Mouse (Mus musculus): ENCODE data around the gene Itga3. TPM values are rescaled to one million over a fixed set of nuclear protein-coding genes. Genes with fewer than 3 reads are reported as not detected.

The Itga3 gene
- polyA plus RNA-seq, 1 experiment from 2014 or later: 10.2 TPM

GRCm38 (mm10) chr11:95095596-95095995 lies 19.0 kb upstream of the Itga3 start:
- H3K4me2 ChIP-seq: no peak overlapping the region
- H3K36me3 ChIP-seq: no peaks in the 10 kb centered on the region
- H3K27me3 ChIP-seq (replicated peaks): no peaks in the 10 kb centered on the region; the same call in 1 of the 2 replicates
- WGBS: 80% methylated on average over 10 of the region's 10 CpGs
- no peak overlapping the region for H3K9ac ChIP-seq
- H3K4me3 ChIP-seq: no peak overlapping the region
- no peak for ATAC-seq (ENCODE audit: extremely low read depth, insufficient number of reproducible peaks, low FRiP score, low TSS enrichment)
- no peaks in the 10 kb centered on the region for H3K9me3 ChIP-seq
- H3K27ac ChIP-seq (replicated peaks): no peak overlapping the region
- H3K4me1 ChIP-seq: peaks cover 30% of the 10 kb centered on the region

- H3K9ac ChIP-seq: no peak overlapping the region
- 34% methylated on average over 5 of the region's 5 CpGs for WGBS
- H3K36me3 ChIP-seq: no peaks in the 10 kb centered on the region
- H3K4me1 ChIP-seq: peaks cover 42% of the 10 kb centered on the region
- H3K27me3 ChIP-seq (replicated peaks): no peaks in the 10 kb centered on the region
- no peak overlapping the region for H3K27ac ChIP-seq (replicated peaks)
- H3K4me3 ChIP-seq: no peak overlapping the region
- no peak for ATAC-seq (ENCODE audit: extremely low read depth, insufficient number of reproducible peaks, low FRiP score, low TSS enrichment)
- no peaks in the 10 kb centered on the region for H3K9me3 ChIP-seq
- H3K4me2 ChIP-seq: no peak overlapping the region
These were observed 16.5 kb upstream of the Itga3 start for GRCm38 (mm10) chr11:95093077-95093476.

GRCm38 (mm10) chr11:95088857-95089779 lies 12.5 kb upstream of the Itga3 start:
- Histone ChIP-seq H3K27ac (replicated peaks) (no peak overlapping the region; the same call in 1 of the 2 replicates), H3K9me3 (no peaks in the 10 kb centered on the region), H3K36me3 (no peaks in the 10 kb centered on the region), H3K27me3 (replicated peaks) (no peaks in the 10 kb centered on the region), H3K4me1 (peaks cover 51% of the 10 kb centered on the region), H3K4me3 (no peak overlapping the region), H3K9ac (0 out of 2 replicates have a peak overlapping the region, but pooled peaks have one; percentile 33), H3K4me2 (no peak overlapping the region)
- ATAC-seq (ENCODE audit: extremely low read depth, insufficient number of reproducible peaks, low FRiP score, low TSS enrichment): no peak
- 57% methylated on average over 16 of the region's 16 CpGs for WGBS

GRCm38 (mm10) chr11:95088286-95088685 lies 11.7 kb upstream of the Itga3 start:
- Histone ChIP-seq H3K36me3 (no peaks in the 10 kb centered on the region), H3K4me1 (peaks cover 50% of the 10 kb centered on the region), H3K27me3 (replicated peaks) (no peaks in the 10 kb centered on the region; the same call in 1 of the 2 replicates), H3K9ac (no peak overlapping the region), H3K27ac (replicated peaks) (no peak overlapping the region; the same call in 1 of the 2 replicates), H3K4me2 (no peak overlapping the region), H3K9me3 (no peaks in the 10 kb centered on the region), H3K4me3 (no peak overlapping the region)
- WGBS: 50% methylated on average over 7 of the region's 7 CpGs
- ATAC-seq (ENCODE audit: extremely low read depth, insufficient number of reproducible peaks, low FRiP score, low TSS enrichment): no peak

GRCm38 (mm10) chr11:95087301-95088228 lies 11.0 kb upstream of the Itga3 start:
- H3K36me3 ChIP-seq: no peaks in the 10 kb centered on the region
- H3K9ac ChIP-seq: peak overlapping the region; percentile 44; the same call in 1 of the 2 replicates
- 39% methylated on average over 17 of the region's 17 CpGs for WGBS
- H3K4me3 ChIP-seq: no peak overlapping the region
- peaks cover 43% of the 10 kb centered on the region for H3K4me1 ChIP-seq
- ATAC-seq (ENCODE audit: extremely low read depth, insufficient number of reproducible peaks, low FRiP score, low TSS enrichment): no peak
- H3K4me2 ChIP-seq: no peak overlapping the region
- no peak overlapping the region; the same call in 1 of the 2 replicates for H3K27ac ChIP-seq (replicated peaks)
- no peaks in the 10 kb centered on the region; the same call in 1 of the 2 replicates for H3K27me3 ChIP-seq (replicated peaks)
- H3K9me3 ChIP-seq: no peaks in the 10 kb centered on the region

GRCm38 (mm10) chr11:95086229-95086628 lies 9.6 kb upstream of the Itga3 start:
- 54% methylated on average over 5 of the region's 5 CpGs for WGBS
- no peak for ATAC-seq (ENCODE audit: extremely low read depth, insufficient number of reproducible peaks, low FRiP score, low TSS enrichment)
- Histone ChIP-seq H3K27me3 (replicated peaks) (no peaks in the 10 kb centered on the region; the same call in 1 of the 2 replicates), H3K4me2 (no peak overlapping the region), H3K4me3 (no peak overlapping the region), H3K9ac (peak overlapping the region; percentile 6; the same call in 1 of the 2 replicates), H3K36me3 (no peaks in the 10 kb centered on the region), H3K27ac (replicated peaks) (peak overlapping the region; percentile 15; the same call in 1 of the 2 replicates), H3K4me1 (peaks cover 43% of the 10 kb centered on the region), H3K9me3 (no peaks in the 10 kb centered on the region)

- no peak overlapping the region for H3K4me3 ChIP-seq
- no peaks in the 10 kb centered on the region; the same call in 1 of the 2 replicates for H3K27me3 ChIP-seq (replicated peaks)
- peak overlapping the region; percentile 6; the same call in 1 of the 2 replicates for H3K9ac ChIP-seq
- no peaks in the 10 kb centered on the region for H3K9me3 ChIP-seq
- no peak for ATAC-seq (ENCODE audit: extremely low read depth, insufficient number of reproducible peaks, low FRiP score, low TSS enrichment)
- H3K4me1 ChIP-seq: peaks cover 46% of the 10 kb centered on the region
- H3K27ac ChIP-seq (replicated peaks): peak overlapping the region; percentile 15; the same call in 1 of the 2 replicates
- 15% methylated on average over 5 of the region's 5 CpGs for WGBS
- no peaks in the 10 kb centered on the region for H3K36me3 ChIP-seq
- H3K4me2 ChIP-seq: no peak overlapping the region
These were observed 9.1 kb upstream of the Itga3 start for GRCm38 (mm10) chr11:95085710-95086109.

GRCm38 (mm10) chr11:95084811-95085382 lies 8.3 kb upstream of the Itga3 start:
- H3K27ac ChIP-seq (replicated peaks): no peak overlapping the region
- no peaks in the 10 kb centered on the region; the same call in 1 of the 2 replicates for H3K27me3 ChIP-seq (replicated peaks)
- H3K9ac ChIP-seq: no peak overlapping the region
- H3K36me3 ChIP-seq: no peaks in the 10 kb centered on the region
- 45% methylated on average over 5 of the region's 5 CpGs for WGBS
- H3K4me2 ChIP-seq: no peak overlapping the region
- no peaks in the 10 kb centered on the region for H3K9me3 ChIP-seq
- H3K4me1 ChIP-seq: peaks cover 55% of the 10 kb centered on the region
- no peak overlapping the region for H3K4me3 ChIP-seq
- no peak for ATAC-seq (ENCODE audit: extremely low read depth, insufficient number of reproducible peaks, low FRiP score, low TSS enrichment)

- Histone ChIP-seq H3K36me3 (no peaks in the 10 kb centered on the region), H3K4me3 (no peak overlapping the region), H3K4me2 (no peak overlapping the region), H3K27ac (replicated peaks) (no peak overlapping the region), H3K4me1 (peaks cover 58% of the 10 kb centered on the region), H3K9me3 (no peaks in the 10 kb centered on the region), H3K9ac (0 out of 2 replicates have a peak overlapping the region, but pooled peaks have one; percentile 24), H3K27me3 (replicated peaks) (no peaks in the 10 kb centered on the region; the same call in 1 of the 2 replicates)
- ATAC-seq (ENCODE audit: extremely low read depth, insufficient number of reproducible peaks, low FRiP score, low TSS enrichment): no peak
- WGBS: 29% methylated on average over 4 of the region's 4 CpGs
These were observed 7.6 kb upstream of the Itga3 start for GRCm38 (mm10) chr11:95084175-95084574.

- Histone ChIP-seq H3K4me1 (peaks cover 58% of the 10 kb centered on the region), H3K9ac (no peak overlapping the region), H3K9me3 (no peaks in the 10 kb centered on the region)
These were observed 6.3 kb upstream of the Itga3 start for GRCm38 (mm10) chr11:95082896-95083295.

More at GRCm38 (mm10) chr11:95082896-95083295, 6.3 kb upstream of the Itga3 start:
- no peak overlapping the region for H3K4me3 ChIP-seq
- no peak overlapping the region for H3K4me2 ChIP-seq
- WGBS: 73% methylated on average over 7 of the region's 7 CpGs
- H3K36me3 ChIP-seq: no peaks in the 10 kb centered on the region
- H3K27ac ChIP-seq (replicated peaks): no peak overlapping the region
- peaks cover 9% of the 10 kb centered on the region for H3K27me3 ChIP-seq (replicated peaks)
- no peak for ATAC-seq (ENCODE audit: extremely low read depth, insufficient number of reproducible peaks, low FRiP score, low TSS enrichment)
